Mouse (Mus musculus) small intestine, adult 2 months (tissue): Measurements from ENCODE around the gene Tsc22d1.

ENCODE experiments used
- CTCF ChIP-seq: fragments of 200-500 bp; IDR thresholded peaks from 2 replicates; pipeline ENCODE4 v1.5.1; 2012; ENCODE audit warnings: low read depth, mild to moderate bottlenecking, control low read depth, inconsistent platforms, low read length, moderate library complexity, mixed read lengths; ENCODE audit not compliant: insufficient replicate concordance, insufficient read length; ENCODE audit errors: extremely low read depth
- POLR2A ChIP-seq: fragments of 200-500 bp; IDR thresholded peaks from 2 replicates; pipeline ENCODE4 v1.6.1; 2012; ENCODE audit warnings: low read depth, mild to moderate bottlenecking, control low read depth, inconsistent platforms, low read length, moderate library complexity

- TF ChIP-seq POLR2A (no peak), CTCF (no peak)
Measured at GRCm38 (mm10) chr14:76402574-76402973, 12.2 kb upstream of the Tsc22d1 start.
